Mouse (Mus musculus): ENCODE measurements around the gene Oosp2.

The Oosp2 gene

GRCm38 (mm10) chr19:11660459-11660858 lies at the start of gene Oosp2:
TSS of gene Oosp2 (minus strand) at chr19:11660559.
- DNase-seq (ENCODE audit: extremely low read depth, insufficient read length, low spot score) = no peak

- DNase-seq (ENCODE audit: extremely low read depth, insufficient read length, low spot score) = no peak
These were observed 38.0 kb upstream of the Oosp2 start for GRCm38 (mm10) chr19:11698342-11698741.

DNA sequence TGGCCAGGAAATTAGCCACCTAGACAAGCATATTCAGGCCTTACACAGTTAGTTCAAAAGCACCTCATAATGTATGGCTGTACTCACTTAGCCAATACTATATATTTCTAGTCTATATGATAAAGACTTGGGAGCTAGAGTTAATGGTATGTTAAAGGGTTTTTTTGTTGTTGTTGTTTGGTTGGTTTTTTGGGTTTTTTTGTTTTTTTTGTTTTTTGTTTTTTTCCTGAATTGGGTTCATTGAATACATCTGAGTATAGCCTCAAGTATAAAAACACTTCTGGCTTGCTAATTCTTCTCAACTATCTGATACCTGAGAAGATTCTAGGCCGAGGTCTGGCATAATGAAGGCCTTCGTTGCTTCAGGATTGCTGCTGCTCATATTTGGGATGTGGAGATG lies 36.4 kb upstream of the Oosp2 start, which contains the start of gene Oosp3:
Gene Oosp3, plus strand, starts transcription at position 301 of the 400 bp plus-strand sequence.
- no peak for DNase-seq (ENCODE audit: extremely low read depth, insufficient read length, low spot score)

DNA sequence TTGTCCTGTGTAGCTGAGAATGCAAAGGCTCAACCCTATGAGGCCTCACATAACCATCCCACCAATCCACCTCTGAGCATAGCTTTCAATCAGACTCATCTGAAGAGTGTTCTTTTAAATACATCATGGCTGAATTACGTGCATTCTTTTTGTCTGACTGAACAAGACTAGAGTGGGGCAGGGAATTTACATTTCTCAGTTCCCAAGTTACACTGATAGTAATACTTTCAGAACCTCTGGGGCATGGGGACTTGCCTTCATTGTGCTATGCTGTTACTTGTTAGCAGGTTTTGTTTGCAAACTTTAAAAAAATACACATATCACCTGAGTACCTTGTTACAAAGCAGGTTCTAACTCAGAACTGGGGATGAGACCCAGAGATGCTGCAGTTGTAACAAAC lies 31.1 kb upstream of the Oosp2 start:
- no peak for DNase-seq (ENCODE audit: extremely low read depth, insufficient read length, low spot score)

GRCm38 (mm10) chr19:11690839-11691238 lies 30.5 kb upstream of the Oosp2 start, which contains the start of gene Oosp1:
TSS of gene Oosp1 (minus strand) at chr19:11691150.
- no peak for DNase-seq (ENCODE audit: extremely low read depth, insufficient read length, low spot score)

- no peak for DNase-seq (ENCODE audit: extremely low read depth, insufficient read length, low spot score)
These were observed 1.2 kb upstream of the Oosp2 start for GRCm38 (mm10) chr19:11661562-11661961.

DNA sequence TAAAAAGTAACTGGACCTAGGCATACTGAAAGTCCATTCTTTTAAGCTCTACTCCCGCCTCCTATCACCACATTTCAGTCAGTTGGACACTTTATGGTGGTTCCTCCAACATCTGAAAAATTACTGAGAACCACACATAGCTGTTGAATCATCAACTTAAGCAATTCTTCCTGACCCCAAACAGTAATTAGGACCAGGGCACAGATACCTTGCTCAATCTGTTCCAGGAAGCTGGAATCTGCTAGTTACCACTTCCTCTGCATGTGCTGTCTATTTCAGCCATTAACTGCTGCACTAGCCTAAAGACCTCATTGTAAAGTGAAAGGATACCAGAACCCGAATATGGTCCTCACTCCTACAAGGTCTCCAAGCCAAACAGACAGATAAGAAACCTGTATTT lies 1.2 kb downstream of the Oosp2 start:
- no peak for DNase-seq (ENCODE audit: extremely low read depth, insufficient read length, low spot score)

GRCm38 (mm10) chr19:11649564-11649963 lies 10.8 kb downstream of the Oosp2 start:
- DNase-seq (ENCODE audit: extremely low read depth, insufficient read length, low spot score) = no peak

DNA sequence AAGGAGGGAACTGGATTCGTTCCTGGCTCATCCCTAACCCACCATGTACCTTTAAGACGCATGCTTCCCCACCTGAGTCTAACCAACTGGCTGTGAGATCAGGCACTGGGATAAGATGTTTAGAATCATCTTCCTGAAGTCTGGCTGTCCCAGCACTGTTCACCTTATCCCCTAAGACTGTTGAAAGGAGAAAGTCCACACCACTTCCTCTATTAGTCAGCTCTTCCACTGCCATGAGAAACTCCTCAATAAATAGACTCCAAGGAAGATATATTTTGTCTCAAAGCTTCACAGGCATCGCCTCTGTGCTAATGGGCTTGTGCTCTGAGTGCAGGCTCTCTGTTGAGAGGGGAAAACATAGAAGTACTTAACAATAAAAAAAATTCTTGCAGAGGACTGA lies 14.2 kb downstream of the Oosp2 start:
- no peak for DNase-seq (ENCODE audit: extremely low read depth, insufficient read length, low spot score)

DNA sequence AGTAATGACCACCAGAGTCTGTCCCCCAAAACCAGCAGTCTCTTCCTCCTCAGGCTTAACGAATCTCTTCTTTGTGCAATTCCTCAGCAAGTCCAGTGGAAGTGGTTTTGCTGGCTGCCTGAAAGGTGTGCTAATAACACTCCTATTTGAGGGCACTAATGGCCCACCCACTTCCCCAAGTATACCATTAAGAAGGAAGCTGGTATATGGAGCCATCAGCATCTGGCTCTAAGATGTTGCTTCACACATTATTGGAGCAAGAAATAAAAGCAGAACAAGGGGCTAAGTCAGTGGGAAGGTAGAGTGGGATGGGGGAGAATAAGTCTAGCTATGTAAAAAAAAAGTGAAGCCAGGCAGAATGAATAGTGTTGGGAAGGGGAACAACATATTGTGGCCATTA lies 19.6 kb downstream of the Oosp2 start, which contains the start of gene Ms4a3:
Gene Ms4a3, minus strand, starts transcription at position 120 of the 400 bp plus-strand sequence.
- DNase-seq (ENCODE audit: extremely low read depth, insufficient read length, low spot score) = no peak

DNA sequence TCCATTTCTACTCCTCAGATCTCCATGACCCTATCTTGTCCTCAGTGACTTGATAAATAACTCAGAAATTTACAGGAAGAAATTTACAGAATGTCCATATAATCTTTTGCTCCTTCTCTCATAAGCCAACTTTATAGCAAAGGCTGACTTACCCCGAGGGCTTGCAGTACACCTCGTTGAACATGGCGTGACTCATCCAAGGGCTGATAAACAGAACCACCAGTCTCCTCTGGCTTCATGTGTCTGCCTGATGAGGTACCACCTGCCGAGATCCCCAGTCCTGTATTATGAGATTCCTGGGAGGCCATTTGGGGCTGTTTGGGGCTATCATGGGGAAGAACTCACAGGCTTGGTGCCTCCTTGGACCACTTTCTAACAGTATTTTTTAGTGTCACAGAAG lies 21.3 kb downstream of the Oosp2 start:
- no peak for DNase-seq (ENCODE audit: extremely low read depth, insufficient read length, low spot score)

GRCm38 (mm10) chr19:11635572-11635971 lies 24.8 kb downstream of the Oosp2 start:
- DNase-seq (ENCODE audit: extremely low read depth, insufficient read length, low spot score) = no peak

DNA sequence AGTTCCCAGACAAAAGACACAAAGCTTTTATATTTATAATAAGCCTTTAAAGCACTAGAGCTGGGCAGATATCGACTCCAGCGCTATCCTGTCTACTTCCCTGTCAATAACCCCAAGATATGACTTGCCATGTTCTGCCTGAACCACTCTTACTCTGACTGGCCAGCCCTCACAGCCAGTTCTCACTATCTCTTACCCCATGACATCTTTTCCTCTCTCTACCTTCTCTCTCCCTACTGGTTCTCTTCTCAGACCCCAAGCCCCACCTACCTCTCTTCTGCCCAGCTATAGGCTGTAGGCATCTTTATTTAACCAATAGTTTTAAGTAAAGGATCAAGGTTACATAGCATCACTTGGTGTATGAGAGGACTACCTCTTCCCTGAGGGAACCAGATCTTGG lies 26.0 kb downstream of the Oosp2 start:
- no peak for DNase-seq (ENCODE audit: extremely low read depth, insufficient read length, low spot score)

GRCm38 (mm10) chr19:11633732-11634131 lies 26.6 kb downstream of the Oosp2 start:
- no peak for DNase-seq (ENCODE audit: extremely low read depth, insufficient read length, low spot score)

GRCm38 (mm10) chr19:11625231-11625630 lies 35.1 kb downstream of the Oosp2 start:
- no peak for DNase-seq (ENCODE audit: extremely low read depth, insufficient read length, low spot score)

GRCm38 (mm10) chr19:11624800-11625199 lies 35.6 kb downstream of the Oosp2 start:
- DNase-seq (ENCODE audit: extremely low read depth, insufficient read length, low spot score) = no peak

DNA sequence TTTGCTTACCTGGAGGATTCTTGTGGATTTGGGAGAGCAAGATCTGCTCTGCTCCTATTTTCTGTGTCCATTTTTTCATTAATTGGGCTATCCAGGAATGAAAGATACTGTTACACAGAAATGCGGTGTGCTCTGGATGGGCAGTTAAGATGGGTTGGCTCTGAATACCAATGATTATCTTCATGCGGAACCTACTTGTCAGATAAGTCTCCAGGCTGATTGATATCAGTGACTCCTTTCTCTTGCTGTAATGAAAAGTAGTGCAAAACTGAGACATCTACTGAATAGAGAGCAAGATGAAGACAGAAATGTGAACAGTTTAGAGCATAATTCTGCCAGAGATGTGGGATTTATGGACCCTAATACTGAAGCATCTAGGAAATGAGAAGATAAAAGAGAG lies 36.8 kb downstream of the Oosp2 start, which contains the start of gene Ms4a2:
Gene Ms4a2, minus strand, starts transcription at position 169 of the 400 bp plus-strand sequence.
- DNase-seq (ENCODE audit: extremely low read depth, insufficient read length, low spot score) = no peak

GRCm38 (mm10) chr19:11617983-11618382 lies 42.4 kb downstream of the Oosp2 start:
- DNase-seq (ENCODE audit: extremely low read depth, insufficient read length, low spot score) = no peak

GRCm38 (mm10) chr19:11614805-11615204 lies 45.6 kb downstream of the Oosp2 start:
- no peak for DNase-seq (ENCODE audit: extremely low read depth, insufficient read length, low spot score)

- no peak for DNase-seq (ENCODE audit: extremely low read depth, insufficient read length, low spot score)
These were observed 46.4 kb downstream of the Oosp2 start for GRCm38 (mm10) chr19:11613776-11614443.

- DNase-seq (ENCODE audit: extremely low read depth, insufficient read length, low spot score) = no peak
These were observed 47.3 kb downstream of the Oosp2 start for GRCm38 (mm10) chr19:11613084-11613483.

DNA sequence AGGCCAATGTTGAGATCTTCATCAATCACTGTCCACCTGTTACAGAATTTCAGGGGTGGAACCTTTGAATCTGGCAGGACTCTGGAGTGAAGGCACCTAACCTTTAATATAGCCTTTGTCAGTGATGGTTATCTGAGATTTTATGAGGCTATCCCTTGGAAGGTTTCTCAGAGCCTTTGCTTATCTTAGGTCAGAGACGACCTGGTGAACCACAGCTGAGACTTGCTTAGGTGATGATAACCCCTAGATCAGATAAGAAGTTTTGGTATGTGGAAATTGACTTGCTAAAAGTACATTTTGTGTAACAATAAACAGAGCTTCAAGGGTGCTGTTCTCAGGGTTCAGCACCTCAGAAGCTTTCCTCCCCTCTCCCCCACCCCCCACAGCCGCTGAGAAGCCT lies 48.1 kb downstream of the Oosp2 start:
- no peak for DNase-seq (ENCODE audit: extremely low read depth, insufficient read length, low spot score)

- DNase-seq (ENCODE audit: extremely low read depth, insufficient read length, low spot score) = peak; percentile 5
These were observed 48.8 kb downstream of the Oosp2 start for GRCm38 (mm10) chr19:11611541-11611945.
